Mouse (Mus musculus): ENCODE data around the gene Rbl1.
A peak's percentile ranks its signal among the peaks of the same experiment; 100 is the strongest.

The Rbl1 gene

GRCm38 (mm10) chr2:157133769-157134478 lies 70.4 kb downstream of the Rbl1 start:
- DNase-seq (ENCODE audit: low spot score in 2 of 2), result no peak

GRCm38 (mm10) chr2:157132686-157133540 lies 71.4 kb downstream of the Rbl1 start:
- DNase-seq (ENCODE audit: low spot score in 2 of 2), result no peak

- no peak for DNase-seq (ENCODE audit: low spot score in 2 of 2)
Measured at GRCm38 (mm10) chr2:157132086-157132485, 72.2 kb downstream of the Rbl1 start.

DNA sequence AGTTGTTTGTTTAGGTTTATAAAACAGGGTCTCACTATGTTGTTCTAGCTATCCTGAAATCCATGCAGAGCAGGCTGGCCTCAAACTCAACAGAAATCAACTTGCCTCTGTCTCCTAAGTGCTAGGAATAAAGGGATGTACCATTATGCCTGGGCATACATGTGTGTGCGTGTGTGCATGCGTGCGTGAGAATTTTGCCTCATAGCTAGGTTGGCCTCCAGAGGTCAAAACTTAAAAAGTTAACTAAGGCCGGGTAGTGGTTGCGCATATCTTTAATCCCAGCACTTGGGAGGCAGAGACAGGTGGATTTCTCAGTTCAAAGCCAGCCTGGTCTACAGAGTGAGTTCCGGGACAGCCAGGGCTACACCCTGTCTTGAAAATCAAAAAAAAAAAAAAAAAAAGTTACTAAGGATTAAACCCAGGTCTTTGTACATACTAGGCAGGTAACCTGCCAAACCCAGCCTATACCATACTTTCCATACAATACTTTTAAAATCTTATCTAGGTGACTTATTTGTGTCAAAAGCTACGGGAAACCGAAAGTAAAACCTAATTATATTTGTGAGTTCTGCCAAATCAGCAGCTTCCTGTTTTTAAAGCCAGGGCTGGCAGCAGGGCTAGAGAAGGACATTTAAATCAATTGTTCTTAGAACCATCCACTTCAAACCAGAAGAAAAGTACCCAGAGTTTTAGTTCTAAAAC lies 73.4 kb downstream of the Rbl1 start:
- no peak for DNase-seq (ENCODE audit: low spot score in 2 of 2)

DNA sequence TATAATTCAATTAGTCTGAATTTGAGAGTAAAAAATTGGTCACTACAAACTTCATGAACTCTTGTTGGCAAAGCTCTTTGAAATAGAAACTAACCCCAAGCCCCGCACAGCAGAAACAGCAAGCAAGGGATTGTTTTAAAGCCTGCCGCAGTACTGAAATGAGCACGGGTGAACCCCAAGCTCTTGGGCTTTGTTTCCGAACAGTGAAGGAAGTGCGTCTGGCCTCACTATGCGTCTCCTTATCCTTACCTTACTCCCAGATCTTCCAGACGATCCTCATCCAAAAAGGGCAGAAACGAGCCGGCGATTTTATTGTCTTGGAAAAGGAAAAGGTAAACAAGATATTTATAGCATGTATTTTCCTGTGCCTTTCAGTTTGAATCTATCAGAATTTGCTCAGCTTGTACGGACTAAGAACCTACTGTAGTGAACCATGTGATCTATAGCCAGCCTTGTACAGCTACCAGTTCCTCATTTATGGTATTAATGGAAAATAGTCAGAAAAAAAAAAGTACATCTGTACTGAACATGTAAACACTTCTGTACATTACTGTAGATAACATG lies 74.7 kb downstream of the Rbl1 start:
- DNase-seq (ENCODE audit: low spot score in 2 of 2), result no peak

DNA sequence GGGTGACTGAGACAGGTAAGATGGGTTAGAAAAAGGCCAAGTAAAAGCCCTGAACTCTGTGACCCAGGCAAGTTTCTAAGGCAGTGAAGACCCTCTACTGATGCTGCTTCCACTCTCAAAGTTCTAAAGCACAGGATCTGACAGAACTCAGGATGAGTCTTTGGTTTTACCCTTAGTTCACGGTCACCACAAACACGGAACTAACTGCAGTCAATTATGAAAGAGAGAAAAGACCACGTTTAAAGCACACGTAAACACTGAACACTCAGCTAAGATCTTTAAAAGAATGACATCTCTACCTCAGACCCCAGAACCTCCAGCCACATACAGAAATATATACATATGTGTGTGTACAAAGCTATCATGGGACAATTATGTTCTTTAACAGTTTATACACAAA lies 75.2 kb downstream of the Rbl1 start:
- DNase-seq (ENCODE audit: low spot score in 2 of 2), result no peak

DNA sequence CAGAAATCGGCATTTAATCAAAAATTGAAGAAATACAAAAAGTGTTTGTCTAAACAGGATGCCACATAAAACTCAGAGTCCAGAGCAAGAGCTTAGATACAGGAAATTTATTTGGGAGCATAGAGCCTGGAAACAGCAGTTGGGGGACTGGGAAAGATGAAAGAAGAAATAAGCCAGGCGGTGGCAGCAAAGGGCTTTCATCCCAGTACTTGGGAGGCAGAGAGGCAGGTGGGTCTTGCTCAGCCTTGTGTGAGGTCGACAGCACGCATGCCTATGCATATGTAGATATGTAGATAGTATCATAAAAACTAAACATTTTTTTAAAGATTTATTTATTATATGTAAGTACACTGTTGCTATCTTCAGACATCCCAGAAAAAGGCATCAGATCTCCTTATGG lies 76.3 kb downstream of the Rbl1 start:
- DNase-seq (ENCODE audit: low spot score in 2 of 2), result peak; percentile 21 to 27

GRCm38 (mm10) chr2:157127370-157127769 lies 77.0 kb downstream of the Rbl1 start:
- no peak for DNase-seq (ENCODE audit: low spot score in 2 of 2)

GRCm38 (mm10) chr2:157125246-157125645 lies 79.1 kb downstream of the Rbl1 start:
- no peak for DNase-seq (ENCODE audit: low spot score in 2 of 2)

GRCm38 (mm10) chr2:157121766-157122165 lies 82.6 kb downstream of the Rbl1 start:
- no peak for DNase-seq (ENCODE audit: low spot score in 2 of 2)

GRCm38 (mm10) chr2:157119075-157119474 lies 85.3 kb downstream of the Rbl1 start:
- DNase-seq (ENCODE audit: low spot score in 2 of 2), result no peak

GRCm38 (mm10) chr2:157118556-157118955 lies 85.8 kb downstream of the Rbl1 start:
- no peak for DNase-seq (ENCODE audit: low spot score in 2 of 2)

GRCm38 (mm10) chr2:157116964-157117363 lies 87.4 kb downstream of the Rbl1 start:
- peak in 1 of 2 experiments; percentile 29 for DNase-seq (ENCODE audit: low spot score in 2 of 2)

GRCm38 (mm10) chr2:157108236-157108635 lies 96.1 kb downstream of the Rbl1 start:
- no peak for DNase-seq (ENCODE audit: low spot score in 2 of 2)

DNA sequence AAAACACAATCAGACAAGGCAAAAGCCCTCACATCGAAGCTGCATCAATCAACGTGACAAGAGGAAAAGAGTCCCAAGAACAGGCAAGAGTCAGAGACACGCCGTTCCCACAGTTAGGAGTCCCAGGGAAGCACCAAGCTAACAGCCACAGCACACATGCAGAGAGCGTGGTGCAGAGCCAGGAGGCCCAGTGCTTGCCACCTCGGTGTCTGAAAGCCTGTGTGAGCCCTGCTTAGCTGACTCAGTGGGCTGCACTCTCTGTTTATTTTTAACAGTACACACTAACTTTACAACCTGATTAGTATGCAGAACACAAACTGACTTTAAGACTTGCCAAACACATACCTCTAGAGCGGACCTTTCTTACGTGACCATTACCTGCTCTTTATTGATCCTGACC lies 99.9 kb downstream of the Rbl1 start:
- no peak for DNase-seq (ENCODE audit: low spot score in 2 of 2)

GRCm38 (mm10) chr2:157102256-157102655 lies 102.1 kb downstream of the Rbl1 start:
- no peak for DNase-seq (ENCODE audit: low spot score in 2 of 2)

DNA sequence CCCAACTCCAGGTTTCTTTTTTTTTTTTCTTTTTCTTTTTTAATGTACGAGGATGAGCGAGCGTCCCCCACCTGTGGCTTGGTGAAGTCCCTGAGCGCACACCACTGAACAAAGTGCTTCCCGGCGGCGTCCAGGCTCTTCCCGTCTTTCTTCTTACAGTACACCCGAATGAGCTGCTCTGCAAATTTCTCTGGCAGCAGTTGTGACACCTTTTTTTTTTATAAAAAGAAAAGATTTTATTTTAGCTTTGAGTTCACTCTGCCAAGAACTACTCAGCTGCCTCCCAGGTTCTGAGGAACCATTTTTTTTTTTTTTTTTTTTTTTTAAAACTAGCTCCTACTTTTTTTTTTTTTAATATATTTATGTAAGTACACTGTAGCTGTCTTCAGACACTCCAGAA lies 102.7 kb downstream of the Rbl1 start:
- DNase-seq (ENCODE audit: low spot score in 2 of 2), result no peak

DNA sequence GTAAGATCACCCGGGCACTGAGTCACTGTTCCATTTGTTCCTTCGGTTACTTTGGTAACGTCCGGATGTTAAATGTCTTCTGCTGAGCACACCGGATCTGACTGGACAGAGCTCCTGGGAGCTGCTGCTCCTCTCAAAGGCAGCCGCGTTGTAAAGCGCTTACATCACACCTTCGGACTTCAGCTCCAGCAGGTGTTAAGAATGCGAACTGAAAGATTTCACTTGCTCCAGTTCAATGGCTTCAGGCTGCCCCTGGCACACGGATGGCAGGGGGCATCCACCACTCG lies 104.1 kb downstream of the Rbl1 start:
- DNase-seq (ENCODE audit: low spot score in 2 of 2), result no peak

GRCm38 (mm10) chr2:157099532-157100318 lies 104.6 kb downstream of the Rbl1 start:
- DNase-seq (ENCODE audit: low spot score in 2 of 2), result no peak
